Mouse (Mus musculus): Measurements from ENCODE around the gene Abhd8. TPM values are rescaled to one million over a fixed set of nuclear protein-coding genes. Genes with fewer than 3 reads are reported as not detected.

Abhd8 gene
- polyA plus RNA-seq, 1 experiment: 475 TPM

DNA sequence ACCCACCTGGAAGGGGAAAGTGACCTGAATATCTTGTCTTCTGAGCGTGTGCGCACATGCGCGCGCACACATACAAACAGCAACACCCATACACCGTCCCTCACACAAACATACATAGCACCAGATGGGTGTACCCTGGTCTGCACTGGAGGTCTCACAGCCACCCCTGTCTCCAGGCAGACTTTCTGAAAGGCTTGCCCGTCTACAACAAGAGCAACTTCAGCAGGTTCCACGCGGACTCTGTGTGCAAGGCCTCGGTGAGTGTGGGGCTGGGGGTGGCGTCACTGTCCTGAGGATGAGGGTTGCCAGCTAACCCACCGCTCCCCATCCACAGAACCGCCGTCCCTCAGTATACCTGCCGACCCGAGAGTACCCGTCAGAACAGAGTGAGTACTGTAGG lies 8.4 kb upstream of the Abhd8 start:
- peaks cover 2% of the 10 kb centered on the region; the same call in 1 of the 2 replicates for H3K4me1 ChIP-seq (ENCODE audit: control insufficient read depth, insufficient read depth, low read length)
- TF ChIP-seq CTCF (IDR thresholded peaks at IDR 0.05; ENCODE audit: extremely low read depth, insufficient read depth, low read length) (no peak), POLR2A (IDR thresholded peaks at IDR 0.05; ENCODE audit: extremely low read depth, insufficient read depth, low read length) (no peak)
- H3K27ac ChIP-seq (ENCODE audit: insufficient read depth, low read length): no peak overlapping the region
- H3K4me3 ChIP-seq (ENCODE audit: insufficient read depth, low read length): no peak overlapping the region

DNA sequence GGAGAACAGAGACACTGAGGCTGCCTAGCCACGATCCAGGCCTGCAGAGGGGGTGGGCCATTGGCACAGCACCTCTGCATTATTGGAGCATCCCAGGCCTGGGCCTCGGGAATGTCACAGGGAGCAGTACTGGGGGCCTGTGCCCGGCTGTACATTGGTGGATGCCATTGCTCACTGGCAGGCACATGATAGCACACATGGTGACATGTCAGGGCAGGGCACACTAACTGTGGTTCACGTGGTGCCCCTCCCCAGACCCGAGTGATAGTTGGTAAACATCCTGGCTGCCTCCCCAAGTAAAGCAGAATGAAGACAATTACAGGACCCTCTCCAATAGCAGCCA lies 7.4 kb upstream of the Abhd8 start:
- H3K4me3 ChIP-seq (ENCODE audit: insufficient read depth, low read length): no peak overlapping the region
- peaks cover 2% of the 10 kb centered on the region; the same call in 1 of the 2 replicates for H3K4me1 ChIP-seq (ENCODE audit: control insufficient read depth, insufficient read depth, low read length)
- no peak overlapping the region for H3K27ac ChIP-seq (ENCODE audit: insufficient read depth, low read length)
- no peak for TF ChIP-seq POLR2A (IDR thresholded peaks at IDR 0.05; ENCODE audit: extremely low read depth, insufficient read depth, low read length)
- TF ChIP-seq CTCF (IDR thresholded peaks at IDR 0.05; ENCODE audit: extremely low read depth, insufficient read depth, low read length): no peak

DNA sequence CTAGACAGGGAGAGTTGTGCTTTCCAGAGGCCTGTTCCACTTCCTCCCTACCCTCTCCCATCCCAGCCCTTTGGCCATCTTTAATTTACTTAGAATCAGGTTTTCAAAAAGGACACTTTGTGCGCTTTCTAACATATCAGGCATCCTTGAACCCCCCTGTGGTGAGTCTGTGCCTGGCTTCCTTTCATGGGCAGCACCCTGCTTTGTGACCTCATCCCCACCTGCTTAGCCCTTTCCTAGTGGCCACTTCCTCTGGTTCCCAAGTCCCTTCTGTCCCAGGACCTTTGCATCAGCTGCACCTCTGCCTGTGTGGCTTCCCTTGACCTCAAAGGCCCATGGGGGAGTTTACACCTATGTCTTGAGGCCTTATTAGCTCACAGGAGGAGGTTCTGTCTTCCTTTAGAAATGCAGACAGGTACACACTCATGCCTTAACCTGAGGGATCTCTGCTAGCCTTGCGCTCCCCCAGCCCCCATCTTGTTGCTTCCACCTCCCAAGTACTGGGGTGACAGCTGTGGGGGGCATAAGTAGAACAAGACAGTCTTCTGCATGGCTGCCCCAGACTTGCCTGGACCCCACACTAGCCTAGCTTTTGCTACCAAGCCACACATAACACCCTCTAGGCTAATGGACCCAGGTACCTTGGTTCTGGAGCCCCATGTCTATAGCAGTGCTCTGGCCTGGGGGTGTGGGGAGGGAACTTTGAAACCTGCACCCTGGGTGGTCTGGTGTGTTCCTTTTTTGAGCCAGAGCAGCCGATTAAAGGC lies 6.9 kb upstream of the Abhd8 start:
- Histone ChIP-seq H3K4me1 (ENCODE audit: control insufficient read depth, insufficient read depth, low read length) (peaks cover 2% of the 10 kb centered on the region; the same call in 1 of the 2 replicates), H3K4me3 (ENCODE audit: insufficient read depth, low read length) (peak overlapping the region; percentile 84; the same call in 1 of the 2 replicates), H3K27ac (ENCODE audit: insufficient read depth, low read length) (no peak overlapping the region)
- no peak for TF ChIP-seq CTCF (IDR thresholded peaks at IDR 0.05; ENCODE audit: extremely low read depth, insufficient read depth, low read length)
- no peak for TF ChIP-seq POLR2A (IDR thresholded peaks at IDR 0.05; ENCODE audit: extremely low read depth, insufficient read depth, low read length)

DNA sequence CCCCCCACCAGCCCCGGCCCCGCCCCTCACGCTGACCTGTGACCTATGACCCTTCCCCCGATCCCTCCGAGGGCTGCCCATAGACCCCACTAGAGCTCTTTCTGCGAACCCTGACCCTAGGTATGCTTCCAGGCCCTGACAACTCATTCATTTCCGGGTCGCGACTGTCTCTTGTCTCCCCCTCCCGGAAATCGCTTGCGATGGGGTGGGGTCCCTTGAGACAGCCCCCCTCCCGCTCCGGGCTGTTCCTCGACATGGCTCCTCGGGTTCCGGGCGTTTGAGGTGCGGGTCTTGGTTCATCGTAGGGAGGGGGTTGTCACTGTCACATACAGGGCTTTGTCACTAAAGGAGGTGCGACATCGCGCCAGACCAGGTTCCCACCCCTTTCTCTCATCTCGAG lies 6.0 kb upstream of the Abhd8 start:
- Histone ChIP-seq H3K27ac (ENCODE audit: insufficient read depth, low read length) (peak overlapping the region; percentile 38; the same call in 1 of the 2 replicates), H3K4me3 (ENCODE audit: insufficient read depth, low read length) (peak overlapping the region; percentile 84), H3K4me1 (ENCODE audit: control insufficient read depth, insufficient read depth, low read length) (peaks cover 2% of the 10 kb centered on the region; the same call in 1 of the 2 replicates)
- TF ChIP-seq POLR2A (IDR thresholded peaks at IDR 0.05; ENCODE audit: extremely low read depth, insufficient read depth, low read length) (no peak), CTCF (IDR thresholded peaks at IDR 0.05; ENCODE audit: extremely low read depth, insufficient read depth, low read length) (no peak)

DNA sequence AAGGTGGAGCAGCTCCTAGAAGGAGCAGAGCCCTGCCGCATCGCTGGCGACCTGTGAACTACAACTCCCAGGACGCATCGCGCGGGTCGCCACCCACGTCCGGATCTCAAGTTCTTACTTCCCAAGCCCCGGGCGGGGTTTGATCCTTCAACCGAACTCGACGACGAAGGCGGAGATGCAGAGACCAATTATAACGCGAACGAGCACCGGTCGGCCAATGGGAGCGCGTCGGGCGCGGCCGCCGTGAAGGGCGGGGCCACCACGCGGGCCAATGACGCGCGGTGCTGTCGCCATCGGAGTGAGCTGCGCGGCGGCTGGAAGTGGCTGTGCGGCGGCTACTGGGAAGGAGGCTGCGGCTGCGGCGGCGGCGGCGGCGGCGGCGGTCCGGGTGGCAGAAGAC lies 5.5 kb upstream of the Abhd8 start, which contains the start of gene Dda1:
Gene Dda1 (plus strand): TSS at position 284 of the 400 bp plus-strand sequence.
- Histone ChIP-seq H3K27ac (ENCODE audit: insufficient read depth, low read length) (peak within 1 kb of the TSS; percentile 38; the same call in 1 of the 2 replicates), H3K4me1 (ENCODE audit: control insufficient read depth, insufficient read depth, low read length) (peaks cover 3% of the 10 kb centered on the region; the same call in 1 of the 2 replicates), H3K4me3 (ENCODE audit: insufficient read depth, low read length) (peak within 1 kb of the TSS; percentile 84)
- TF ChIP-seq POLR2A (IDR thresholded peaks at IDR 0.05; ENCODE audit: extremely low read depth, insufficient read depth, low read length) (peak; percentile 47; the same call in 1 of the 2 replicates), CTCF (IDR thresholded peaks at IDR 0.05; ENCODE audit: extremely low read depth, insufficient read depth, low read length) (no peak)

DNA sequence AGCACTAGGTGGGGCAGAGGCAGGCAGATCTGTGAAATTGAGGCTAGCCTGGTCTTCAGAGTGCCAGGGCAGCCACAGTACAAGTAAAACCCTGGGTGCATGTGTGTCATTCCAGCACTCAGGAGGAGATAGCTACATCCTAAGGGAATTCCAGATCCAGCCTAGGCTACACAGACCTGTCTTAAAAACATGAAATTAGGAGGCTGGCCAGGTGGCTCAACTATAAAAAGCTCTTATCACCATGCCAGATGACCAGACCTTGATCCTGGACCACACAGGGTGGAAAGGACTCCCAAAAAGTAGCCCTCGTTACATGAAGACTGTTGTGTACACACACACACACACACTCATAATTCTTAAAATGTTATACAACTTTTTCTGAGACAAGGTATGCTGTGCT lies 4.5 kb upstream of the Abhd8 start:
- Histone ChIP-seq H3K4me1 (ENCODE audit: control insufficient read depth, insufficient read depth, low read length) (peaks cover 4% of the 10 kb centered on the region; the same call in 1 of the 2 replicates), H3K27ac (ENCODE audit: insufficient read depth, low read length) (no peak overlapping the region), H3K4me3 (ENCODE audit: insufficient read depth, low read length) (no peak overlapping the region)
- TF ChIP-seq CTCF (IDR thresholded peaks at IDR 0.05; ENCODE audit: extremely low read depth, insufficient read depth, low read length) (no peak), POLR2A (IDR thresholded peaks at IDR 0.05; ENCODE audit: extremely low read depth, insufficient read depth, low read length) (no peak)

DNA sequence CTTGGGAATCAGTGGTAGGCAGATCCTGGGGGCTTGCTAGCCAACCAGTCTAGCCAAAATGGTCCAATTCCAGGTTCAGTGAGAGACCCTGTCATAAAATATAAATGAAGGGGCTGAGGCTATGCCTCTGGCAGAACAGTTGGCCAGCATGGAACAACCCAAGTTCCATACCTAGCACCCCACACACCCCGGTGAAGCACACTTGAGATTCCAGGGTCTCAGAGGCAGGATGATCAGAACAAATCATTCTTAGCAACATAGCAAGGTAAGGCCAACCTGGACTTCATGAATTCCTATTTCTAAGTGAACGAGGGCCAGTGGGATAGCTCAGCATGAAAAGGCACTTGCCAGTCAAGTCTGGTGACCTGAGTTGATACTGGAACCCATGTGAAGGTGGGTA lies 3.7 kb upstream of the Abhd8 start:
- H3K27ac ChIP-seq (ENCODE audit: insufficient read depth, low read length): no peak overlapping the region
- peaks cover 5% of the 10 kb centered on the region for H3K4me1 ChIP-seq (ENCODE audit: control insufficient read depth, insufficient read depth, low read length)
- H3K4me3 ChIP-seq (ENCODE audit: insufficient read depth, low read length): no peak overlapping the region
- no peak for TF ChIP-seq POLR2A (IDR thresholded peaks at IDR 0.05; ENCODE audit: extremely low read depth, insufficient read depth, low read length)
- no peak for TF ChIP-seq CTCF (IDR thresholded peaks at IDR 0.05; ENCODE audit: extremely low read depth, insufficient read depth, low read length)

DNA sequence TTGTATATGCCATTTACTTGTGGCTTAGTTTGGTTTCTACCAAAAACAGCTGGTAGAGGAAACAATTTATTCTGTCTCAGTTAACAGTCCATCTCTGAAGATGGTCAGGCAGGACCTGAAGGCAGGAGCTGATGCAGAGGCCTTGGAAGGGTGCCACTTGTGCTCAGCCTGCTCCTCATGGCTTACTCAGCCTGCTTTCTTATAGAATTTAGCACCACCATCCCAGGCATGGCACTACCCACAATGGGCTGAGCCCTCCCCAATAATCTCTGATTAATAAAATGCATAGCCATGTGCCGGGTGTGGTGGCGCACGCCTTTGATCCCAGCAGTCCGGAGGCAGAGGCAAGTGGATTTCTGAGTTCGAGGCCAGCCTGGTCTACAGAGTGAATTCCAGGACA lies 2.7 kb upstream of the Abhd8 start:
- no peak overlapping the region for H3K4me3 ChIP-seq (ENCODE audit: insufficient read depth, low read length)
- peaks cover 7% of the 10 kb centered on the region for H3K4me1 ChIP-seq (ENCODE audit: control insufficient read depth, insufficient read depth, low read length)
- H3K27ac ChIP-seq (ENCODE audit: insufficient read depth, low read length): no peak overlapping the region
- TF ChIP-seq CTCF (IDR thresholded peaks at IDR 0.05; ENCODE audit: extremely low read depth, insufficient read depth, low read length) (no peak), POLR2A (IDR thresholded peaks at IDR 0.05; ENCODE audit: extremely low read depth, insufficient read depth, low read length) (no peak)

DNA sequence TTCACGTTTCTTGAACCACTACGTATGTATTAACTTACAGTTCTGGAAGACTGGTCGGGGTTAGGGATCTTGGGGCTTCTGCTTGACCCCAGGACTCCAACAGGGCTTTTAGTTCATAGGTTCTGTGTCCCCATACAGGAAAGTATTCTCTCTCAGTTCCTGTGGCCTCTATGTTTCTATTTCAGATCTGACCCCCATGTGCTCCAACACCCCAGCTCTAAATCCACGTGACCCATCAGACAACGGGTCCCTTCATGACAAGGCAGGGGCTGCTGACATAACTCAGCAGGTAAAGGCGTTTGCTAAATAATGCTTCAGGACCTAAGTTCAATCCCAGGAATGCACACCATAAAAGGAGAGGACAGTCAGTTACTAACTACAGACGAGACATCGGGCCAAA lies 2.3 kb upstream of the Abhd8 start:
- Histone ChIP-seq H3K27ac (ENCODE audit: insufficient read depth, low read length) (no peak overlapping the region), H3K4me1 (ENCODE audit: control insufficient read depth, insufficient read depth, low read length) (peaks cover 9% of the 10 kb centered on the region), H3K4me3 (ENCODE audit: insufficient read depth, low read length) (no peak overlapping the region; the same call in 1 of the 2 replicates)
- TF ChIP-seq POLR2A (IDR thresholded peaks at IDR 0.05; ENCODE audit: extremely low read depth, insufficient read depth, low read length): no peak
- TF ChIP-seq CTCF (IDR thresholded peaks at IDR 0.05; ENCODE audit: extremely low read depth, insufficient read depth, low read length): no peak
